Comparison of ENCODE assay signal across 23 mouse cellular contexts in genomic region chr5:132274098-132274898, GRCm38 (mm10).
DNase-seq lines count a peak whose midpoint lies in the region; ATAC-seq and TF ChIP-seq lines count a peak whose summit lies in the region.
"Had no signal": no experiment of that assay in that cellular context is flagged by ENCODE, and none has a peak within 500 bp of the region (broad histone marks: within the 10 kb centered on the region; RNA-seq: fewer than 3 reads in every experiment).

No protein-coding gene starts in this region.

- WGBS in forebrain, embryonic 13.5 days = 64% methylated on average over 15 of the region's 15 CpGs
- WGBS in forebrain, embryonic 11.5 days = 82% methylated on average over 15 of the region's 15 CpGs
- WGBS in kidney, postnatal 0 days = 49% methylated on average over 15 of the region's 15 CpGs
- WGBS in limb, embryonic 14.5 days = 39% methylated on average over 15 of the region's 15 CpGs

- TF ChIP-seq POLR2A in brain, embryonic 14.5 days (IDR thresholded peaks at IDR 0.05; ENCODE audit: borderline replicate concordance, extremely low read depth, insufficient read depth, insufficient read length, poor library complexity, severe bottlenecking) = no peak
- no peak for TF ChIP-seq POLR2A in limb, embryonic 14.5 days (IDR thresholded peaks at IDR 0.05; ENCODE audit: borderline replicate concordance, extremely low read depth, insufficient read depth, insufficient read length)

- H3K9ac ChIP-seq in forebrain, embryonic 13.5 days = no peak overlapping the region
- H3K9ac ChIP-seq in forebrain, embryonic 11.5 days (ENCODE audit: low read length) = no peak overlapping the region
- no peak overlapping the region for H3K9ac ChIP-seq in kidney, postnatal 0 days (ENCODE audit: low read depth, low read length)
- no peak overlapping the region for H3K9ac ChIP-seq in limb, embryonic 14.5 days (ENCODE audit: low read depth, low read length, severe bottlenecking)
- H3K9ac ChIP-seq: heart, embryonic 15.5 days; hindbrain, embryonic 15.5 days; limb, embryonic 15.5 days; liver, embryonic 14.5 days; lung, embryonic 15.5 days had no signal

- H3K27ac ChIP-seq in forebrain, embryonic 13.5 days = no peak overlapping the region
- no peak overlapping the region for H3K27ac ChIP-seq in forebrain, embryonic 11.5 days (ENCODE audit: low read depth, low read length)
- no peak overlapping the region for H3K27ac ChIP-seq in kidney, postnatal 0 days
- H3K27ac ChIP-seq in limb, embryonic 14.5 days (replicated peaks; ENCODE audit: low read depth, low read length) = no peak overlapping the region
- H3K27ac ChIP-seq: heart, embryonic 15.5 days; hindbrain, embryonic 15.5 days; limb, embryonic 15.5 days; liver, embryonic 14.5 days; lung, embryonic 15.5 days had no signal

- H3K4me3 ChIP-seq in forebrain, embryonic 13.5 days = no peak overlapping the region
- H3K4me3 ChIP-seq in forebrain, embryonic 11.5 days (ENCODE audit: low read depth, low read length) = no peak overlapping the region
- no peak overlapping the region for H3K4me3 ChIP-seq in kidney, postnatal 0 days (replicated peaks; ENCODE audit: low read depth, low read length)
- no peak overlapping the region for H3K4me3 ChIP-seq in limb, embryonic 14.5 days (replicated peaks; ENCODE audit: low read length)
- H3K4me3 ChIP-seq: heart, embryonic 15.5 days; hindbrain, embryonic 15.5 days; limb, embryonic 15.5 days; lung, embryonic 15.5 days; myocyte had no signal

- ATAC-seq in forebrain, embryonic 13.5 days = peak; percentile 55
- ATAC-seq in forebrain, embryonic 11.5 days (replicated peaks; ENCODE audit: low FRiP score) = no peak
- no peak for ATAC-seq in kidney, postnatal 0 days (replicated peaks; ENCODE audit: low FRiP score, low read depth)
- ATAC-seq in limb, embryonic 14.5 days (ENCODE audit: low FRiP score, low read depth) = peak; percentile 44; the same call in 1 of the 2 replicates
- ATAC-seq: intestine, embryonic 16.5 days; midbrain, embryonic 16.5 days had no signal

- H3K4me2 ChIP-seq in forebrain, embryonic 13.5 days = no peak overlapping the region; the same call in 1 of the 2 replicates
- no peak overlapping the region for H3K4me2 ChIP-seq in forebrain, embryonic 11.5 days (ENCODE audit: low read depth, low read length, severe bottlenecking)
- 0 out of 2 replicates have a peak overlapping the region, but pooled peaks have one; percentile 19 for H3K4me2 ChIP-seq in kidney, postnatal 0 days (ENCODE audit: low read length)
- no peak overlapping the region for H3K4me2 ChIP-seq in limb, embryonic 14.5 days (replicated peaks; ENCODE audit: low read depth, low read length, severe bottlenecking)
- H3K4me2 ChIP-seq: heart, embryonic 15.5 days; hindbrain, embryonic 15.5 days; limb, embryonic 15.5 days; lung, embryonic 15.5 days had no signal

- no peak for DNase-seq in forebrain, embryonic 11.5 days (ENCODE audit: low spot score)
- peak; percentile 51 for DNase-seq in kidney, postnatal 0 days (ENCODE audit: low spot score)
- DNase-seq in kidney, adult 8-10 months = no peak
- DNase-seq in brain, embryonic 14.5 days (ENCODE audit: low read depth) = peak; percentile 72
- no peak for DNase-seq in limb, embryonic 14.5 days (ENCODE audit: low spot score)
- DNase-seq in right cerebral cortex, adult 18-20 months = no peak
- no peak for DNase-seq in adrenal gland, adult 2 months
- DNase-seq: adrenal gland, postnatal 25 days; cerebellum, adult 11-12 months; cerebellum, postnatal 14 days; kidney, postnatal 36 days; layer of hippocampus, postnatal 36 days; lung, postnatal 4 days; thymus, postnatal 14 days had no signal

- H3K4me1 ChIP-seq in forebrain, embryonic 13.5 days = peaks cover 64% of the 10 kb centered on the region
- no peaks in the 10 kb centered on the region; the same call in 1 of the 2 replicates for H3K4me1 ChIP-seq in forebrain, embryonic 11.5 days (replicated peaks; ENCODE audit: control insufficient read depth, insufficient read depth, low read length)
- H3K4me1 ChIP-seq in kidney, postnatal 0 days (replicated peaks; ENCODE audit: insufficient read depth, low read length) = no peaks in the 10 kb centered on the region
- peaks cover 10% of the 10 kb centered on the region for H3K4me1 ChIP-seq in limb, embryonic 14.5 days (ENCODE audit: control insufficient read depth, insufficient read depth, low read length)

- no peaks in the 10 kb centered on the region for H3K36me3 ChIP-seq in forebrain, embryonic 13.5 days (ENCODE audit: poor library complexity, severe bottlenecking)
- no peaks in the 10 kb centered on the region for H3K36me3 ChIP-seq in forebrain, embryonic 11.5 days (ENCODE audit: control insufficient read depth, insufficient read depth, low read length)
- no peaks in the 10 kb centered on the region for H3K36me3 ChIP-seq in kidney, postnatal 0 days (ENCODE audit: insufficient read depth, low read length)
- no peaks in the 10 kb centered on the region for H3K36me3 ChIP-seq in limb, embryonic 14.5 days (ENCODE audit: control insufficient read depth, insufficient read depth, low read length)
- H3K36me3 ChIP-seq: heart, embryonic 15.5 days; hindbrain, embryonic 15.5 days; limb, embryonic 15.5 days; lung, embryonic 15.5 days had no signal

- H3K27me3 ChIP-seq in forebrain, embryonic 13.5 days = no peaks in the 10 kb centered on the region
- H3K27me3 ChIP-seq in forebrain, embryonic 11.5 days (ENCODE audit: control insufficient read depth, insufficient read depth, low read length) = no peaks in the 10 kb centered on the region
- H3K27me3 ChIP-seq in kidney, postnatal 0 days (ENCODE audit: insufficient read depth, low read length) = no peaks in the 10 kb centered on the region
- no peaks in the 10 kb centered on the region for H3K27me3 ChIP-seq in limb, embryonic 14.5 days (ENCODE audit: control insufficient read depth, insufficient read depth, low read length)
- H3K27me3 ChIP-seq: heart, embryonic 15.5 days; hindbrain, embryonic 15.5 days; limb, embryonic 15.5 days; lung, embryonic 15.5 days had no signal

- no peaks in the 10 kb centered on the region for H3K9me3 ChIP-seq in forebrain, embryonic 13.5 days (replicated peaks)
- no peaks in the 10 kb centered on the region for H3K9me3 ChIP-seq in forebrain, embryonic 11.5 days (ENCODE audit: control insufficient read depth, low read length)
- H3K9me3 ChIP-seq in kidney, postnatal 0 days (replicated peaks; ENCODE audit: low read length) = no peaks in the 10 kb centered on the region
- H3K9me3 ChIP-seq in limb, embryonic 14.5 days (ENCODE audit: control insufficient read depth, low read length) = no peaks in the 10 kb centered on the region
- H3K9me3 ChIP-seq: heart, embryonic 15.5 days; hindbrain, embryonic 15.5 days; limb, embryonic 15.5 days; lung, embryonic 15.5 days had no signal

- no peak for TF ChIP-seq CTCF in kidney, postnatal 0 days (IDR thresholded peaks at IDR 0.05; ENCODE audit: low read depth)
- TF ChIP-seq CTCF in brain, embryonic 14.5 days (IDR thresholded peaks at IDR 0.05; ENCODE audit: borderline replicate concordance, extremely low read depth, insufficient read depth, insufficient read length) = no peak

Comparison
In these comparisons a context has a peak if more than half of its experiments do, and no peak if none do; other contexts are left out.
1. ATAC-seq: peak in forebrain, embryonic 13.5 days (single experiment) and limb, embryonic 14.5 days (single experiment); none in forebrain, embryonic 11.5 days (single experiment) and kidney, postnatal 0 days (single experiment).
2. DNase-seq: peak in kidney, postnatal 0 days (single experiment) and brain, embryonic 14.5 days (single experiment); none in forebrain, embryonic 11.5 days (single experiment), kidney, adult 8-10 months (0 of 2), limb, embryonic 14.5 days (single experiment), right cerebral cortex, adult 18-20 months (single experiment) and adrenal gland, adult 2 months (single experiment).